Mouse (Mus musculus): ENCODE measurements at regions not wholly inside any gene's neighbourhood (a gene's known extent, or its start where the extent isn't known, plus 50 kb on each side); places are given as distances from the start of the nearest gene placed in this dataset.

GRCm38 (mm10) chr2:78972288-78973117, 104.6 kb downstream of the Ube2e3 start:
- DNase-seq (ENCODE audit: low read depth): no peak

- DNase-seq (ENCODE audit: low read depth): no peak
Measured at GRCm38 (mm10) chr2:78973811-78974210, 105.9 kb downstream of the Ube2e3 start.

- no peak for DNase-seq (ENCODE audit: low read depth)
Measured at GRCm38 (mm10) chr2:78974683-78975392, 106.9 kb downstream of the Ube2e3 start.

- no peak for DNase-seq (ENCODE audit: low read depth)
Measured at GRCm38 (mm10) chr2:78975393-78975774, 107.5 kb downstream of the Ube2e3 start.

- no peak for DNase-seq (ENCODE audit: low read depth)
Measured at GRCm38 (mm10) chr2:78976084-78976483, 108.2 kb downstream of the Ube2e3 start.

GRCm38 (mm10) chr2:78977632-78978397, 109.9 kb downstream of the Ube2e3 start:
- DNase-seq (ENCODE audit: low read depth): no peak

GRCm38 (mm10) chr2:78980019-78980418, 112.1 kb downstream of the Ube2e3 start:
- DNase-seq (ENCODE audit: low read depth): no peak

GRCm38 (mm10) chr2:78980661-78981229, 112.8 kb downstream of the Ube2e3 start:
- DNase-seq (ENCODE audit: low read depth): no peak

GRCm38 (mm10) chr2:78983347-78983746, 115.4 kb downstream of the Ube2e3 start:
- DNase-seq (ENCODE audit: low read depth): peak; percentile 38

- no peak for DNase-seq (ENCODE audit: low read depth)
Measured at GRCm38 (mm10) chr2:78983944-78984498, 116.1 kb downstream of the Ube2e3 start.

- no peak for DNase-seq (ENCODE audit: low read depth)
Measured at GRCm38 (mm10) chr2:78986984-78987383, 119.1 kb downstream of the Ube2e3 start.

GRCm38 (mm10) chr2:78987388-78987787, 119.5 kb downstream of the Ube2e3 start:
- no peak for DNase-seq (ENCODE audit: low read depth)

- DNase-seq (ENCODE audit: low read depth): no peak
Measured at GRCm38 (mm10) chr2:78988224-78988623, 120.3 kb downstream of the Ube2e3 start.

GRCm38 (mm10) chr2:78994800-78995555, 127.1 kb downstream of the Ube2e3 start:
- no peak for DNase-seq (ENCODE audit: low read depth)

- DNase-seq (ENCODE audit: low read depth): no peak
Measured at GRCm38 (mm10) chr2:78998637-78999036, 130.7 kb downstream of the Ube2e3 start.

- DNase-seq (ENCODE audit: low read depth): no peak
Measured at GRCm38 (mm10) chr2:78999410-78999809, 131.5 kb downstream of the Ube2e3 start.

GRCm38 (mm10) chr2:79004862-79005261, 136.9 kb downstream of the Ube2e3 start:
- DNase-seq (ENCODE audit: low read depth): no peak

- no peak for DNase-seq (ENCODE audit: low read depth)
Measured at GRCm38 (mm10) chr2:79008642-79009041, 140.7 kb downstream of the Ube2e3 start.

- no peak for DNase-seq (ENCODE audit: low read depth)
Measured at GRCm38 (mm10) chr2:79009791-79010190, 141.9 kb downstream of the Ube2e3 start.

GRCm38 (mm10) chr2:79010273-79010672, 142.3 kb downstream of the Ube2e3 start:
- DNase-seq (ENCODE audit: low read depth): no peak

Measured in c-Kit-positive CD71-positive TER-119-negative erythroid progenitor cells, embryonic 14.5 days (primary cell).